Mouse (Mus musculus) cortical plate, adult 2 months (tissue): ENCODE results near the gene Itpr2. TPM values are rescaled to one million over a fixed set of nuclear protein-coding genes. Genes with fewer than 3 reads are reported as not detected.
"Not testable (repeated sequence)": the region's sequence is repeated elsewhere in the genome, so short reads cannot be mapped to it uniquely, and the experiment has no call there.

Experiments
- H3K27ac ChIP-seq: fragments of 200-500 bp; 2 replicates; pipeline ENCODE4 v1.5.1; 2012; ENCODE audit warnings: low read length, control low read depth, inconsistent platforms; ENCODE audit not compliant: insufficient read depth
- H3K4me1 ChIP-seq: fragments of 200-500 bp; 2 replicates; pipeline ENCODE4 v1.6.1; 2011; ENCODE audit warnings: low read length; ENCODE audit not compliant: control insufficient read depth, insufficient read depth
- H3K4me3 ChIP-seq: fragments of 200-500 bp; 2 replicates; pipeline ENCODE4 v1.5.1; 2011; ENCODE audit warnings: mild to moderate bottlenecking, low read length, control low read depth; ENCODE audit not compliant: insufficient read depth
- CTCF ChIP-seq: fragments of 200-500 bp; IDR thresholded peaks from 2 replicates; pipeline ENCODE4 v1.5.1; 2011; ENCODE audit warnings: mild to moderate bottlenecking, control low read depth, low read length; ENCODE audit not compliant: insufficient read depth; ENCODE audit errors: extremely low read depth
- POLR2A ChIP-seq: fragments of 200-500 bp; IDR thresholded peaks from 2 replicates; pipeline ENCODE4 v1.6.1; 2011; ENCODE audit warnings: mild to moderate bottlenecking, low read length, control low read depth; ENCODE audit not compliant: insufficient read depth; ENCODE audit errors: extremely low read depth
- polyA plus RNA-seq: library from polyadenylated mRNA; depleted of rRNA; stranded (reverse); fragments of >200 nt; gene quantifications from 2 replicates; pipeline ENCODE4 v1.2.3, GENCODE M21; 2012

Itpr2 gene
- polyA plus RNA-seq, 1 experiment, result 8.5 TPM

GRCm38 (mm10) chr6:146476865-146477264 lies 25.2 kb downstream of the Itpr2 start:
- H3K27ac ChIP-seq, result no peak overlapping the region
- no peak overlapping the region for H3K4me3 ChIP-seq
- no peaks in the 10 kb centered on the region; the same call in 1 of the 2 replicates for H3K4me1 ChIP-seq
- TF ChIP-seq CTCF, result no peak
- no peak for TF ChIP-seq POLR2A

- no peak for TF ChIP-seq CTCF
- TF ChIP-seq POLR2A, result no peak
- Histone ChIP-seq H3K27ac (no peak overlapping the region), H3K4me3 (no peak overlapping the region), H3K4me1 (no peaks in the 10 kb centered on the region)
These were observed 27.9 kb downstream of the Itpr2 start for GRCm38 (mm10) chr6:146474166-146474565.

- Histone ChIP-seq H3K27ac (no peak overlapping the region), H3K4me1 (no peaks in the 10 kb centered on the region), H3K4me3 (no peak overlapping the region)
- no peak for TF ChIP-seq POLR2A
- no peak for TF ChIP-seq CTCF
These were observed 28.6 kb downstream of the Itpr2 start for GRCm38 (mm10) chr6:146473216-146473955.

- Histone ChIP-seq H3K4me1 (no peaks in the 10 kb centered on the region), H3K4me3 (no peak overlapping the region), H3K27ac (no peak overlapping the region)
- TF ChIP-seq POLR2A (no peak), CTCF (no peak)
These were observed 31.6 kb downstream of the Itpr2 start for GRCm38 (mm10) chr6:146470378-146470777.

GRCm38 (mm10) chr6:146469936-146470335 lies 32.1 kb downstream of the Itpr2 start:
- Histone ChIP-seq H3K27ac (no peak overlapping the region), H3K4me1 (no peaks in the 10 kb centered on the region), H3K4me3 (no peak overlapping the region)
- TF ChIP-seq POLR2A (no peak), CTCF (no peak)

GRCm38 (mm10) chr6:146468361-146468760 lies 33.7 kb downstream of the Itpr2 start:
- no peaks in the 10 kb centered on the region for H3K4me1 ChIP-seq
- TF ChIP-seq CTCF (no peak), POLR2A (no peak)
- no peak overlapping the region for H3K4me3 ChIP-seq
- H3K27ac ChIP-seq, result no peak overlapping the region

- not testable (repeated sequence) for H3K4me3 ChIP-seq, H3K27ac ChIP-seq, H3K4me1 ChIP-seq
These were observed 37.4 kb downstream of the Itpr2 start for GRCm38 (mm10) chr6:146464645-146465042.

GRCm38 (mm10) chr6:146464014-146464644 lies 37.9 kb downstream of the Itpr2 start:
- H3K4me1 ChIP-seq, result no peaks in the 10 kb centered on the region
- TF ChIP-seq POLR2A, result no peak
- TF ChIP-seq CTCF, result no peak
- H3K27ac ChIP-seq, result no peak overlapping the region

GRCm38 (mm10) chr6:146460936-146461335 lies 41.1 kb downstream of the Itpr2 start:
- TF ChIP-seq CTCF (no peak), POLR2A (no peak)
- Histone ChIP-seq H3K4me1 (no peaks in the 10 kb centered on the region), H3K4me3 (no peak overlapping the region), H3K27ac (no peak overlapping the region)

More at GRCm38 (mm10) chr6:146464014-146464644, 37.9 kb downstream of the Itpr2 start:
- H3K4me3 ChIP-seq, result no peak overlapping the region

- no peak overlapping the region for H3K4me3 ChIP-seq
- no peak overlapping the region for H3K27ac ChIP-seq
- no peaks in the 10 kb centered on the region for H3K4me1 ChIP-seq
- TF ChIP-seq POLR2A, result no peak
- TF ChIP-seq CTCF, result no peak
These were observed 43.6 kb downstream of the Itpr2 start for GRCm38 (mm10) chr6:146458436-146458835.
